Mouse (Mus musculus) thymus, postnatal 25 days (tissue): ENCODE data around the gene Tmsb4x.

Source experiments
- DNase-seq: peaks from one replicate; pipeline ENCODE4 v3.0.0; 2022

Gene Tmsb4x

GRCm38 (mm10) chrX:167179961-167180642 lies 29.0 kb downstream of the Tmsb4x start:
- DNase-seq: peak; percentile 29

- no peak for DNase-seq
Observed at GRCm38 (mm10) chrX:167179549-167179948, 29.6 kb downstream of the Tmsb4x start.

GRCm38 (mm10) chrX:167175319-167175718 lies 33.8 kb downstream of the Tmsb4x start:
- DNase-seq: no peak

- DNase-seq: no peak
Observed at GRCm38 (mm10) chrX:167174311-167174710, 34.8 kb downstream of the Tmsb4x start.

GRCm38 (mm10) chrX:167172256-167172655 lies 36.9 kb downstream of the Tmsb4x start:
- no peak for DNase-seq

DNA sequence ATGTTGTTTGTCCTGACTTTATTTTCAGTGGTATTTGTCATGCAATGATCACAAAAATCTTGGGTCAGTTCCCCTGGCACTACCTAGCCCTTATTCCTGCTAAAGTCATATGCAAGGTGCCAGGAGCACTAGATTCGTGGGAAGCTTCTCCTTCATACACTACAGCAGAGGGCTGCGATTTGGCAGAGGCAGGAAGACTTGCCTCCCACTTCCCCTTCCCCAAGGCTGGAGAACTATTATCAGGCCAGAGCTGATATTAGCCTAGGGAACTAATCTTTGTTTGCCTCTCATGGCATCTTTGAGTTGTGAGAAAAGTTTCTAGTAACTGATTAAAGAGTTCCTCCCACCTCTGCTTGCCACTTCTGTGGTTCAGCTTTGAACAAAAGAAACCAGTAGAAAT lies 37.8 kb downstream of the Tmsb4x start:
- no peak for DNase-seq

GRCm38 (mm10) chrX:167167282-167167681 lies 41.8 kb downstream of the Tmsb4x start:
- DNase-seq: no peak

- DNase-seq: no peak
Observed at GRCm38 (mm10) chrX:167166051-167166450, 43.1 kb downstream of the Tmsb4x start.

GRCm38 (mm10) chrX:167157691-167158090 lies 51.4 kb downstream of the Tmsb4x start:
- no peak for DNase-seq
